Mouse (Mus musculus): ENCODE results near the gene Gclm. TPM values are rescaled to one million over a fixed set of nuclear protein-coding genes. Genes with fewer than 3 reads are reported as not detected.
"Not testable (repeated sequence)": the region's sequence is repeated elsewhere in the genome, so short reads cannot be mapped to it uniquely, and the experiment has no call there.

The Gclm gene
- polyA plus RNA-seq, 1 experiment = 23.2 TPM

- H3K36me3 ChIP-seq (ENCODE audit: control insufficient read depth, insufficient read depth) = peaks cover 20% of the 10 kb centered on the region
- no peaks in the 10 kb centered on the region for H3K79me2 ChIP-seq (ENCODE audit: control insufficient read depth, insufficient read depth)
- no peak for TF ChIP-seq MYOD1 (IDR thresholded peaks at IDR 0.05; ENCODE audit: control insufficient read depth in 1 of 3, insufficient read length in 2 of 3, low read depth in 2 of 3)
- TF ChIP-seq MYOG (IDR thresholded peaks at IDR 0.05; ENCODE audit: control insufficient read depth in 1 of 3, insufficient read depth in 1 of 3, insufficient read length in 2 of 3, low read depth in 2 of 3) = no peak
- no peak for TF ChIP-seq TCF12 (IDR thresholded peaks at IDR 0.05; ENCODE audit: insufficient read depth, poor library complexity, severe bottlenecking)
- no peak for TF ChIP-seq POLR2AphosphoS2 (IDR thresholded peaks at IDR 0.05; ENCODE audit: insufficient read length, low read depth)
- TF ChIP-seq USF1 (IDR thresholded peaks at IDR 0.05; ENCODE audit: low read depth) = no peak
- no peak for TF ChIP-seq E2F4 (IDR thresholded peaks at IDR 0.05; ENCODE audit: insufficient read depth)
- TF ChIP-seq POLR2A (IDR thresholded peaks at IDR 0.05; ENCODE audit: insufficient read length, low read depth) = no peak
- no peak for TF ChIP-seq MAX (IDR thresholded peaks at IDR 0.05; ENCODE audit: low read depth)
- TF ChIP-seq CEBPB (IDR thresholded peaks at IDR 0.05; ENCODE audit: insufficient read depth, poor library complexity, severe bottlenecking) = no peak
- no peak for TF ChIP-seq TCF3 (IDR thresholded peaks at IDR 0.05; ENCODE audit: insufficient read length, low read depth)
- no peak for TF ChIP-seq REST (IDR thresholded peaks at IDR 0.05; ENCODE audit: insufficient read depth, insufficient read length)
- no peak for TF ChIP-seq SRF (IDR thresholded peaks at IDR 0.05; ENCODE audit: control insufficient read depth, insufficient read length, low read depth)
- no peaks in the 10 kb centered on the region for H3K27me3 ChIP-seq (ENCODE audit: control insufficient read depth, insufficient read depth, insufficient read length)
- no peak overlapping the region for H3ac ChIP-seq (ENCODE audit: control insufficient read depth, insufficient read length)
- no peak overlapping the region for H3K4me2 ChIP-seq (ENCODE audit: low read depth)
- no peak overlapping the region for H3K4me3 ChIP-seq
Observed at GRCm38 (mm10) chr3:122288613-122289195, 43.3 kb downstream of the Gclm start.

GRCm38 (mm10) chr3:122289344-122289743, 44.0 kb downstream of the Gclm start:
- H3K4me2 ChIP-seq (ENCODE audit: low read depth) = not testable (repeated sequence)

GRCm38 (mm10) chr3:122290696-122291095, 45.3 kb downstream of the Gclm start:
- Histone ChIP-seq H3K79me2 (ENCODE audit: control insufficient read depth, insufficient read depth) (no peaks in the 10 kb centered on the region), H3K36me3 (ENCODE audit: control insufficient read depth, insufficient read depth) (peaks cover under 1% of the 10 kb centered on the region), H3K27me3 (ENCODE audit: control insufficient read depth, insufficient read depth, insufficient read length) (no peaks in the 10 kb centered on the region), H3K4me3 (no peak overlapping the region), H3ac (ENCODE audit: control insufficient read depth, insufficient read length) (no peak overlapping the region), H3K4me2 (ENCODE audit: low read depth) (no peak overlapping the region)
- TF ChIP-seq MAX (IDR thresholded peaks at IDR 0.05; ENCODE audit: low read depth) (no peak), POLR2A (IDR thresholded peaks at IDR 0.05; ENCODE audit: insufficient read length, low read depth) (no peak), E2F4 (IDR thresholded peaks at IDR 0.05; ENCODE audit: insufficient read depth) (no peak), TCF12 (IDR thresholded peaks at IDR 0.05; ENCODE audit: insufficient read depth, poor library complexity, severe bottlenecking) (no peak)

More at GRCm38 (mm10) chr3:122289344-122289743, 44.0 kb downstream of the Gclm start:
- not testable (repeated sequence) for H3ac ChIP-seq (ENCODE audit: control insufficient read depth, insufficient read length); H3K4me3 ChIP-seq; H3K27me3 ChIP-seq (ENCODE audit: control insufficient read depth, insufficient read depth, insufficient read length); H3K79me2 ChIP-seq (ENCODE audit: control insufficient read depth, insufficient read depth)
- H3K36me3 ChIP-seq (ENCODE audit: control insufficient read depth, insufficient read depth) = peaks cover 14% of the 10 kb centered on the region

GRCm38 (mm10) chr3:122291828-122292227, 46.5 kb downstream of the Gclm start:
- TF ChIP-seq USF1 (IDR thresholded peaks at IDR 0.05; ENCODE audit: low read depth) = no peak
- TF ChIP-seq TCF3 (IDR thresholded peaks at IDR 0.05; ENCODE audit: insufficient read length, low read depth) = no peak
- TF ChIP-seq POLR2AphosphoS2 (IDR thresholded peaks at IDR 0.05; ENCODE audit: insufficient read length, low read depth) = no peak
- no peak for TF ChIP-seq CEBPB (IDR thresholded peaks at IDR 0.05; ENCODE audit: insufficient read depth, poor library complexity, severe bottlenecking)
- no peak for TF ChIP-seq MAX (IDR thresholded peaks at IDR 0.05; ENCODE audit: low read depth)
- TF ChIP-seq MYOD1 (IDR thresholded peaks at IDR 0.05; ENCODE audit: control insufficient read depth in 1 of 3, insufficient read length in 2 of 3, low read depth in 2 of 3) = no peak
- TF ChIP-seq REST (IDR thresholded peaks at IDR 0.05; ENCODE audit: insufficient read depth, insufficient read length) = no peak
- no peak for TF ChIP-seq TCF12 (IDR thresholded peaks at IDR 0.05; ENCODE audit: insufficient read depth, poor library complexity, severe bottlenecking)
- no peak for TF ChIP-seq SRF (IDR thresholded peaks at IDR 0.05; ENCODE audit: control insufficient read depth, insufficient read length, low read depth)
- Histone ChIP-seq H3K4me3 (peak overlapping the region; percentile 55), H3ac (ENCODE audit: control insufficient read depth, insufficient read length) (no peak overlapping the region), H3K36me3 (ENCODE audit: control insufficient read depth, insufficient read depth) (no peaks in the 10 kb centered on the region), H3K27me3 (ENCODE audit: control insufficient read depth, insufficient read depth, insufficient read length) (no peaks in the 10 kb centered on the region), H3K4me2 (ENCODE audit: low read depth) (peak overlapping the region; percentile 99), H3K79me2 (ENCODE audit: control insufficient read depth, insufficient read depth) (no peaks in the 10 kb centered on the region)

- Histone ChIP-seq H3K4me2 (ENCODE audit: low read depth) (peak overlapping the region; percentile 99), H3ac (ENCODE audit: control insufficient read depth, insufficient read length) (peak overlapping the region; percentile 88), H3K4me3 (peak overlapping the region; percentile 55), H3K36me3 (ENCODE audit: control insufficient read depth, insufficient read depth) (no peaks in the 10 kb centered on the region), H3K27me3 (ENCODE audit: control insufficient read depth, insufficient read depth, insufficient read length) (no peaks in the 10 kb centered on the region), H3K79me2 (ENCODE audit: control insufficient read depth, insufficient read depth) (no peaks in the 10 kb centered on the region)
- TF ChIP-seq REST (IDR thresholded peaks at IDR 0.05; ENCODE audit: insufficient read depth, insufficient read length) (no peak), MYOG (IDR thresholded peaks at IDR 0.05; ENCODE audit: control insufficient read depth in 1 of 3, insufficient read depth in 1 of 3, insufficient read length in 2 of 3, low read depth in 2 of 3) (peak in 1 of 3 experiments; percentile 58), CEBPB (IDR thresholded peaks at IDR 0.05; ENCODE audit: insufficient read depth, poor library complexity, severe bottlenecking) (peak; percentile 46; the same call in 1 of the 2 replicates), SRF (IDR thresholded peaks at IDR 0.05; ENCODE audit: control insufficient read depth, insufficient read length, low read depth) (no peak), E2F4 (IDR thresholded peaks at IDR 0.05; ENCODE audit: insufficient read depth) (peak; percentile 34), MAX (IDR thresholded peaks at IDR 0.05; ENCODE audit: low read depth) (no peak), POLR2A (IDR thresholded peaks at IDR 0.05; ENCODE audit: insufficient read length, low read depth) (no peak), MYOD1 (IDR thresholded peaks at IDR 0.05; ENCODE audit: control insufficient read depth in 1 of 3, insufficient read length in 2 of 3, low read depth in 2 of 3) (peak in 2 of 3 experiments; percentile 51 to 62)
Observed at GRCm38 (mm10) chr3:122292300-122293222, 47.2 kb downstream of the Gclm start.

All from myocyte (in vitro differentiated cells).